Mouse (Mus musculus) thymus, adult 2 months (tissue): Measurements from ENCODE around the gene Pxmp4. TPM values are rescaled to one million over a fixed set of nuclear protein-coding genes. Genes with fewer than 3 reads are reported as not detected.

Experiments used
- DNase-seq: peaks from one replicate; pipeline ENCODE4 v3.0.0; 2021
- H3K27ac ChIP-seq: fragments of 200-500 bp; 2 replicates; pipeline ENCODE4 v1.5.1; 2012; ENCODE audit warnings: low read length, control low read depth; ENCODE audit not compliant: control insufficient read depth, insufficient read depth
- H3K27me3 ChIP-seq: fragments of 200-500 bp; 2 replicates; pipeline ENCODE4 v1.6.1; 2012; ENCODE audit warnings: mild to moderate bottlenecking, low read length, moderate library complexity, mixed read lengths; ENCODE audit not compliant: control insufficient read depth, insufficient read depth
- H3K36me3 ChIP-seq: fragments of 200-500 bp; 2 replicates; pipeline ENCODE4 v1.6.1; 2012; ENCODE audit warnings: mild to moderate bottlenecking, low read length, moderate library complexity; ENCODE audit not compliant: control insufficient read depth, insufficient read depth
- H3K4me1 ChIP-seq: fragments of 200-500 bp; replicated peaks from 2 replicates; pipeline ENCODE4 v1.6.1; 2012; ENCODE audit warnings: low read length; ENCODE audit not compliant: control insufficient read depth, insufficient read depth
- H3K4me3 ChIP-seq: fragments of 200-500 bp; 2 replicates; pipeline ENCODE4 v1.5.1; 2012; ENCODE audit warnings: mild to moderate bottlenecking, low read length, control low read depth, moderate library complexity; ENCODE audit not compliant: control insufficient read depth, insufficient read depth
- CTCF ChIP-seq: fragments of 200-500 bp; IDR thresholded peaks from 2 replicates; pipeline ENCODE4 v1.5.1; 2012; ENCODE audit warnings: mild to moderate bottlenecking, control low read depth, low read length, moderate library complexity, borderline replicate concordance; ENCODE audit not compliant: control insufficient read depth, poor library complexity, insufficient read depth; ENCODE audit errors: extremely low read depth
- POLR2A ChIP-seq: fragments of 200-500 bp; IDR thresholded peaks from 2 replicates; pipeline ENCODE4 v1.6.1; 2012; ENCODE audit warnings: mild to moderate bottlenecking, low read length, control low read depth, moderate library complexity; ENCODE audit not compliant: control insufficient read depth, poor library complexity, insufficient read depth; ENCODE audit errors: extremely low read depth
- WGBS: fragments of 180-500 bp; shearing (Covaris S2); methylation state at CpG from one replicate; pipeline ENCODE4 v1.1.7; 2018; 5-methylcytosine and 5-hydroxymethylcytosine counted together
- polyA plus RNA-seq: library from polyadenylated mRNA; depleted of rRNA; stranded (reverse); fragments of >200 nt; gene quantifications from 2 replicates; pipeline ENCODE4 v1.2.3, GENCODE M21; 2012

The Pxmp4 gene
- polyA plus RNA-seq, 1 experiment = 70.7 TPM

DNA sequence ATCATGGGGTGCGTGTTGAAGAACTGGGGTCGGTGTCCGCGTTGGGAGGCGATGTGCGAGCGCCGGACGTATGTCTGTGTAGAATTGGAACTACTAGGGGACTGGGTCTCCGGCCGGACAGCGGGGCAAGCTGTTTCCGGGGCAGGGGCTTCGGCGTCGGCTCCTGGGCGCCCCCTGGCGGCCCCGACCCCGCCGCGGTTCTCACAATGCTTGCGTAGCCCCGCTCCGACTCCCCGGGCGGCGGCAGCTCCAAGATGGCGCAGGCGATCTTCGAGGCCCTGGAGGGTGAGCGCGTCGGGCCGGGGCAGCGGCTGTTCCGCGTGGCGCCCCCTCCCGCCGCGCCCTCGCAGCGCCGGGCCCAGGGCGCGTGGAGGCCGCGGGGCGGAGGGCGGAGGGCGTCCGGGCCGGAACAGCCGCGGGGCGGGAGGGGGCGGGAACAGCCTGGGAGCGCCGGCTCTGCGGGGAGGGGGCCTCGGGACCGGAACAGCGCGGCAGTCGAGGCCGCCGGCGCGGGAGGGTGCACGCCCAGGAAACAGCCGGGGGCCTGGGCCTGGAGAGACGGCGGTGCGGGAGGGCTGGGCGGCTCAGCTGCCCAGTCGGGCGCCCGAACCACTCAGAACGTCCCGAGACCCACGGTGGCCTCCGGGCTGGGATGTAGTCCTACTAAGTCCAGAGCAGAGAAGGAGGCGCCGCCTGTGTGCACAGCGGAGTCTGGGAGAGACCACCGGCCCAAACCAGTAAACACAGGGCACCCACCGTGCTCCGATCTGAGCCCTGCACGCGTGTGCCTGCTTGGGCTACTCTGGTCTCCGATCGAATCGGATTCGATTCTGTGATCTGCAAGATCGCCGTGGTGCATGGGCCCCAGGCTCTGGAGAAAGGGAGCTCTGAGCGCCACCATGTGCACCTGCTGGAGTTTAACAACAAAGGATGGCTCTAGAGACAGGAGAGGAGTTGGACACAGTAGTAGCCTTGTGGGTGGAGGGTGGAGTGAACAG lies 9.9 kb upstream of the Pxmp4 start, which contains the start of the genes Zfp341 and 4930519P11Rik:
Gene Zfp341 (plus strand): TSS at position 180 of the 998 bp plus-strand sequence.
Gene 4930519P11Rik (minus strand): TSS at position 320 of the 998 bp plus-strand sequence.
- peaks cover 43% of the 10 kb centered on the region for H3K4me1 ChIP-seq
- H3K27me3 ChIP-seq = no peaks in the 10 kb centered on the region
- H3K27ac ChIP-seq = peak within 1 kb of the TSS; percentile 96
- H3K4me3 ChIP-seq = peak within 1 kb of the TSS; percentile 90
- under 1% methylated on average over 86 of the region's 98 CpGs for WGBS
- DNase-seq = peak; percentile 91
- H3K36me3 ChIP-seq = no peaks in the 10 kb centered on the region
- TF ChIP-seq CTCF = peak; percentile 98
- TF ChIP-seq POLR2A = peak; percentile 98

DNA sequence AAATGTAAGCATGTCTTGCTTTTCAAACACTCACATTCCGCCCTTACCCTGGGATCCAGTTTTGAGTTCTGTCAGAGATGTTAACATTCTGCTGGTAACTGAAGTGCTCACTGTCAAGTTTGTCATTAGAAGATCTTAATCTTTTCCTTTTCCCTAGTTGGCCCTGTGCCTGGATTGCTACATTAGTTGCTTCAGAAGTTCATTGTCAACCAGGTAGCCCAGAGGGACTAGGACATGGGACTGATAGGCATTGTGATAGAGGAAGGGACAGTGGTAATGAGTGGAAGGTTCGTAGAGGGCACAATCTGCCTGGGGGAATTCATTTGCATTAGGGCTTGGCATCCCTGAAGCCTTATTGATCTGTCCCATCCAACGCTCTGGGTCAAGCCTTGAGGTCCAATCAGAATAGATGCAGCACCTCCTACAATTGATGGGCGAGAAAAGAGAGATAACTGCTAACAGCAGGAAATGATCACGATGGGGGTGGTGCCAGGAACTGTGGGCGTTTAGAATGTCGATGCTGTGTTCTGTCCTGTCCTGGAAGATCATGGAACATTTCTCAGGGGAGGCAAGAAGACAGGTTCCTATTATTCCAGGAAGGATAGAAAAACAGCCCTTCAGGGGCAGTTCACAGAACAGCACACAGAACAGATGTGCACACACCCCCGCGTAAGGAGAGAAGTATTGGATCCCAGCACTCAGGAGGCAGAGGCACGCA lies 5.7 kb upstream of the Pxmp4 start:
- no peaks in the 10 kb centered on the region for H3K36me3 ChIP-seq
- H3K4me1 ChIP-seq = peaks cover 29% of the 10 kb centered on the region
- no peak overlapping the region for H3K27ac ChIP-seq
- no peaks in the 10 kb centered on the region for H3K27me3 ChIP-seq
- H3K4me3 ChIP-seq = no peak overlapping the region
- TF ChIP-seq CTCF (no peak), POLR2A (no peak)
- 73% methylated on average over 10 of the region's 10 CpGs for WGBS
- DNase-seq = no peak

DNA sequence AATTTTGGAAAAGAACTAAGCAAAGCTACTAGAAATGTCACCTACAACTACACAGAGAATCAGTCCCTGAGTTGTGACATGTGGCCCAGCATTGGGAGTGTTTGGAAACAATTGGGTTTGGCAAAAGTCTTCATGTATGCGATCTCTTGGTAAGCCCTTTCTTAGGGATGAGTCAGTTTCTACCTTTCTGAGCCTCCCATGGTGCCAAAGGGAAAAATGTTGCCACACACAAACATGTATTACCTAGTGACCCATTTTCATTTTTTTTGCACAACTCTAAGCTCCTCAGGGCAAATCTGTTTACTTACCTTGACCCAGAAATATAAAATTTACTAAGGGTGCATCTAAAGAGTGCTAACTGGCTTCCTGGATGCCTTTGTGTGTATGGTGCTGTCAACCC lies 3.5 kb upstream of the Pxmp4 start:
- peaks cover 28% of the 10 kb centered on the region for H3K4me1 ChIP-seq
- no peaks in the 10 kb centered on the region for H3K36me3 ChIP-seq

DNA sequence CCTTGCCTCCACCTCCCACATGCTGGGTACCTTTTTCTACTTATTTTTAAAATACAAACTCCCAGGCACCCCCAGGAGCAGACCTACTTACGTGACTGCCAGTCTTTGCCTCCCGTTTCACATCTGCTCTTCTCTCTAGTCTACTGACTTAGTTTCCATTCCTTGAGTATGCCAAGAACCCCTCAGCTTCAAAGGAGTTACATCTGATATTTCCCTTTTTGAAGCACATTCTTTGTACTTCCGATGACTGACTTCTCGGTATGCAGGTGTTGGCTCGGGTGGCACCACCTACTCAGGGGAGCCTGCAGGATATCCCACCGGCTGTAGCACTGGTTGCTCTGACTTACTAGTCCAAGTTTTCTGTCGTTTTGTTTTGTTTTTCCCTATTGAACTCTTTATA lies 648 bp upstream of the Pxmp4 start:
- Histone ChIP-seq H3K27ac (peak overlapping the region; percentile 96), H3K4me1 (peaks cover 29% of the 10 kb centered on the region), H3K27me3 (no peaks in the 10 kb centered on the region), H3K4me3 (no peak overlapping the region), H3K36me3 (no peaks in the 10 kb centered on the region)
- peak; percentile 52 for DNase-seq
- no peak for TF ChIP-seq POLR2A
- no peak for TF ChIP-seq CTCF
- 2% methylated on average over 7 of the region's 7 CpGs for WGBS

More for the DNA sequence above, 3.5 kb upstream of the Pxmp4 start:
- WGBS = 88% methylated on average over 1 of the region's 1 CpGs
- no peaks in the 10 kb centered on the region for H3K27me3 ChIP-seq
- no peak for DNase-seq
- H3K27ac ChIP-seq = no peak overlapping the region
- TF ChIP-seq CTCF (no peak), POLR2A (no peak)
- no peak overlapping the region for H3K4me3 ChIP-seq

DNA sequence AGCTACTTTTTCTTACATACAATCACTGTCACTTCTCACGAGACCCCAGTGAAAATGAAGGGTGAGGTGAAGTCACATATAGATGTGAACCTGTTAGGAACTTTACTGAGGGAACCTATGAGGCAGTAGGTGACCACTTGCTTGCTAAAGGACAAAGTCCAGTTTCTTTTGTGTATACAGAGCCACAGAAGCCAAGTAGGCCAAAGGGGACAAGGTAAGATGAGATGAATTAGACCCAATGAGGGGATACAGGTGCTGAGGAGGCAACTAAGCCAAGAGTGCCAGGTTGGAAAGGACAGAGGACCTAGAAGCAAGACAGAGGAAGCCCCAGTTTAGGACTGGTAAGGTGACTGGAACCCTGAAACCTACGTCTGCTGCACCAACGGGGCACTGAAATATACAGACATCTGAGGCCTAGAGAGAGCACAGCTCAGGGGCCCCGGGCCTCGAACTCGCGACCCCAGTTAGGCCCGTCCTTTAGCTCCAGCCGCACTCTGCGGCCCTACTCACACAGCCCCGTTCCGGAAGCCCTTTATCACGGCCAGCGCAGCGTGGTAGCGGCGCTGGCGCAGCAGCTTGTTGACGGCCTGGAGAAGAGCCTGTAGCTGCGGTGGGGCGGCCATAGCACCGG lies 386 bp downstream of the Pxmp4 start:
- TF ChIP-seq POLR2A = no peak
- TF ChIP-seq CTCF = 0 out of 2 replicates have a peak, but pooled peaks have one; percentile 46
- Histone ChIP-seq H3K36me3 (no peaks in the 10 kb centered on the region), H3K4me3 (peak overlapping the region; percentile 65), H3K27ac (peak overlapping the region; percentile 67), H3K27me3 (no peaks in the 10 kb centered on the region), H3K4me1 (peaks cover 28% of the 10 kb centered on the region)
- 5% methylated on average over 22 of the region's 22 CpGs for WGBS
- no peak for DNase-seq

DNA sequence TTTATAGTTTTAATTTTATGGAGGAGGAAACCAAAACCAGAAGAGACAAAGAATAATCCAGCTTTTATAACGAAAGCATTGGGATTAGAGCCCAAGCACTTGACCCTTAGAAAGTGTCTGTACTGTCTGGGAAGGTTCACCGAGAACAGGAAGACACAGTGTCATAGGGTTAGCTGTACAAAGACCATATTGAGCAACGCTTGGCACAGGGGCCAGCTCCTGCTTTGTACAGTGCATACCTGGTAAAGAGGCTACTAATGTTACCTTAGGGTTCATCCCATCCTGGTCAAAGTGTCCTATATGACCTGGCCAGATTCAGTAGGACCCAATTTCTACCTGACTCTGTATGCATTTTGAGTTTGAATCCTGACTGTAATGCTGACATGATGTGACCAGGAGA lies 2.2 kb downstream of the Pxmp4 start:
- Histone ChIP-seq H3K36me3 (no peaks in the 10 kb centered on the region), H3K4me3 (no peak overlapping the region), H3K27ac (no peak overlapping the region), H3K4me1 (peaks cover 34% of the 10 kb centered on the region), H3K27me3 (no peaks in the 10 kb centered on the region)
- WGBS = 94% methylated on average over 3 of the region's 3 CpGs
- DNase-seq = no peak
- no peak for TF ChIP-seq POLR2A
- TF ChIP-seq CTCF = no peak
